Mouse (Mus musculus) midbrain, embryonic 12.5 days (tissue): ENCODE results near the gene Psmb2. TPM values are rescaled to one million over a fixed set of nuclear protein-coding genes. Genes with fewer than 3 reads are reported as not detected.

Source experiments
- ATAC-seq: fragments of 200-750 bp; cut with Nextera tagmentation; 2 replicates; pipeline ENCODE4 v1.8.0; 2017; ENCODE audit warnings: low read depth, moderate TSS enrichment, moderate library complexity; ENCODE audit not compliant: low FRiP score
- H3K27ac ChIP-seq: fragments of 300-500 bp; sonication (generic); replicated peaks from 2 replicates; pipeline ENCODE4 v1.5.1; 2016; ENCODE audit warnings: mild to moderate bottlenecking
- H3K27me3 ChIP-seq: fragments of 300-500 bp; sonication (generic); 2 replicates; pipeline ENCODE4 v1.6.1; 2016; ENCODE audit warnings: mild to moderate bottlenecking
- H3K36me3 ChIP-seq: fragments of 300-500 bp; sonication (generic); 2 replicates; pipeline ENCODE4 v1.6.1; 2016
- H3K4me1 ChIP-seq: fragments of 300-500 bp; sonication (generic); 2 replicates; pipeline ENCODE4 v1.6.1; 2016
- H3K4me2 ChIP-seq: fragments of 300-500 bp; sonication (generic); replicated peaks from 2 replicates; pipeline ENCODE4 v1.6.1; 2016; ENCODE audit warnings: mild to moderate bottlenecking, moderate library complexity
- H3K4me3 ChIP-seq: fragments of 300-500 bp; sonication (generic); 2 replicates; pipeline ENCODE4 v1.5.1; 2016; ENCODE audit warnings: mild to moderate bottlenecking
- H3K9ac ChIP-seq: fragments of 300-500 bp; sonication (generic); replicated peaks from 2 replicates; pipeline ENCODE4 v1.6.1; 2016; ENCODE audit warnings: mild to moderate bottlenecking, moderate library complexity
- H3K9me3 ChIP-seq: fragments of 300-500 bp; sonication (generic); 2 replicates; pipeline ENCODE4 v1.6.1; 2016; ENCODE audit warnings: mild to moderate bottlenecking
- WGBS: fragments of 180-500 bp; shearing (Covaris S2); methylation state at CpG from one replicate; pipeline ENCODE4 v1.1.7; 2016; 5-methylcytosine and 5-hydroxymethylcytosine counted together
- polyA plus RNA-seq: library from polyadenylated mRNA; unstranded; fragments of >200 nt; fragmentation: Nextera tagmentation; extraction: Ambion mirVana; gene quantifications from 2 replicates; pipeline ENCODE4 v1.2.1, GENCODE M21; 2016

Gene Psmb2
- polyA plus RNA-seq, 1 experiment from 2014 or later, result 435 TPM

- ATAC-seq, result no peak
- WGBS, result 94% methylated on average over 4 of the region's 4 CpGs
- H3K9ac ChIP-seq, result no peak overlapping the region
- H3K4me3 ChIP-seq, result no peak overlapping the region
- H3K9me3 ChIP-seq, result no peaks in the 10 kb centered on the region
- H3K27ac ChIP-seq, result no peak overlapping the region
- H3K4me2 ChIP-seq, result no peak overlapping the region
- peaks cover 21% of the 10 kb centered on the region for H3K4me1 ChIP-seq
- H3K36me3 ChIP-seq, result peaks cover 26% of the 10 kb centered on the region
- H3K27me3 ChIP-seq, result 0 out of 2 replicates have a peak, but pooled peaks cover 7% of the 10 kb centered on the region
Measured at GRCm38 (mm10) chr4:126756766-126757165, 79.3 kb downstream of the Psmb2 start.

- H3K4me3 ChIP-seq, result no peak overlapping the region
- no peak for ATAC-seq
- WGBS, result 86% methylated on average over 5 of the region's 5 CpGs
- H3K9me3 ChIP-seq, result no peaks in the 10 kb centered on the region
- H3K4me2 ChIP-seq, result no peak overlapping the region
- 0 out of 2 replicates have a peak, but pooled peaks cover 7% of the 10 kb centered on the region for H3K27me3 ChIP-seq
- H3K36me3 ChIP-seq, result peaks cover 26% of the 10 kb centered on the region
- H3K9ac ChIP-seq, result no peak overlapping the region
- no peak overlapping the region for H3K27ac ChIP-seq
- peaks cover 22% of the 10 kb centered on the region for H3K4me1 ChIP-seq
Measured at GRCm38 (mm10) chr4:126758299-126758698, 80.9 kb downstream of the Psmb2 start.

Other genes starting within 250 kb of the Psmb2 start
- 19.3 and 19.9 TPM in 2 replicates for gene Ago3, start 248.1 kb upstream of the Psmb2 start, polyA plus RNA-seq
- 21.7 and 24.0 TPM in 2 replicates for gene Ago1, start 209.0 kb upstream of the Psmb2 start, polyA plus RNA-seq
- 8.2 and 9.7 TPM in 2 replicates for gene Ago4, start 144.2 kb upstream of the Psmb2 start, polyA plus RNA-seq
- 34.4 and 35.7 TPM in 2 replicates for gene Clspn, start 120.7 kb upstream of the Psmb2 start, polyA plus RNA-seq
- gene 5730409E04Rik, start 67.8 kb upstream of the Psmb2 start, polyA plus RNA-seq, result 1.5 and 1.9 TPM in 2 replicates
- gene Tfap2e, start 58.6 kb downstream of the Psmb2 start, polyA plus RNA-seq, result 2.2 and 3.3 TPM in 2 replicates
- 48.9 and 49.9 TPM in 2 replicates for gene Ncdn, start 75.8 kb downstream of the Psmb2 start, polyA plus RNA-seq
- 32.9 and 35.0 TPM in 2 replicates for gene AU040320, start 75.9 kb downstream of the Psmb2 start, polyA plus RNA-seq